Mouse (Mus musculus) granulocyte monocyte progenitor cell, adult 5-6 weeks (primary cell): Measurements from ENCODE around the gene Tm9sf3. TPM values are rescaled to one million over a fixed set of nuclear protein-coding genes. Genes with fewer than 3 reads are reported as not detected.

ENCODE experiments used
- ATAC-seq: replicated peaks from 2 replicates; pipeline ENCODE4 v1.8.0; 2016; ENCODE audit warnings: mild to moderate bottlenecking, moderate TSS enrichment, inconsistent platforms; ENCODE audit not compliant: poor library complexity, severe bottlenecking
- total RNA-seq, 2 experiments: library from RNA; stranded (forward) in 1 of 2; stranded (reverse) in 1 of 2; fragments of 200-712, 200-1000 nt in 1 of 2; fragments of >200 nt in 1 of 2; fragmentation: Nextera tagmentation in 1 of 2; gene quantifications; 2 replicates each; pipeline ENCODE4 v1.2.3; 2014 to 2017

The Tm9sf3 gene
- total RNA-seq, 2 experiments from 2014 or later: 133 to 296 TPM

DNA sequence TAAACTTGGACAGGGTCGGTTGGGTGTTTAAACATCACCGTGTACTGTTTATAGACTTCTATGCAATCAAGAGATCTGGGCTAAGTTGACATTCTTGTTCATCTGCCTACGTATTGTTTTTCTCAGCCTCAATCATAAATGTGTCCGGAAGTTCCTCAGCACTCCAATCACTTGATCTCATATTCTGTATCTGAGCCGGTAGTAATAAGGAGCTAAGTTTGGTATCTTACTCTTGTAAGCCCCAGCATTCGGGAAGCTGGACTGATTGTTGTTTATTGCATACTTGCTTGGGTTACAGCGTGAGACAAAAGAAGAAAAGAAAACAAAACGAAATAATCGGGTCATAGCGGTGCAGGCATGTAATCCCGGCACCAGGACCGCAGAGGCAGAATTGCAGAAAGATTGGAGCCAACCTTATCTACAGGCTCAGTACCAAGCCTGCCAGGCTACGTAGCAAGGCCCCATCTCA is 568 bp upstream of the Tm9sf3 start:
- ATAC-seq: no peak

DNA sequence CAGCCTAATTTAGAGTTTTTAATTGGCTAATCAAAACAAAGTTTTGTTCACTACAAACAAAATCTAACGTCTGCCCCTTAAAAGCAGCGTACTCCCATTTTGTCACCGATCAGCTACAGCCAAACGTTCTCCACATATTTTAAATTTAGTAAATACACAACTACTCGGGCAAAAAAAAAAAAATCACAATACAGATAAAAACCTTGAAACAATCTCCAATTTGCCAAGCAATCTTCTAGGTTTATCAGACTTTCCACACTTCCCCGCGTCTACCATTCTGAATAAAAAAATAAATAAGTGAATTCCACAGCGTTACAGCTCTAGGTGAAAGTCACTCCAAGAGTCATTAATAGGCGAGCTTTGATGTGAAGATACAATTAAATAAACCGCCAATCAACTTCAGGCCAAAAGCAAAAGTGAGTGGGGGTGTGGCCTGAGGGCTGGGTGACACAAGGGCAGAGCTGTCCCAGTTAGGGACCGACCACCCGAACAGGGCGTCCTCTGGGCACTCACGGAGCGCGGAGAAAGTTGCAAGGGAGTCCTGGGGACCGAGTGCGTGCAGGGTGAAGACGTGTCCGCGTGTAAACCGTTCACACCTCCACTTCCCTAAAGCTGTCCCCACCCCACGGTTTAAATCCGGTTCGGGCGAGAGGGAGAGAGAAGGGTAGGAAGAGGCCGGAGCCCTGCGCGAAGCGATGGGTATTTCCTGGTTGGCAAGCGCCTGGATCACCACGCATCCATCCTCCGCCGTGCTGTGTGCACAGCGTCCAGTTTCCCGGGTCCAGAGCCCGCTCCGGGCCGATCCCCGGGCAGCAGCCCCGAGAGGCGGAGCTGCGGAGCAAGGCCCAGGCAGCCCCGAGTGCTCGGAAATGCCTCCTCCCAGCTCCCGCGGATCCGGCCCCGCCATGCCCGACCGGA is 826 bp downstream of the Tm9sf3 start:
- ATAC-seq: peak; percentile 67

DNA sequence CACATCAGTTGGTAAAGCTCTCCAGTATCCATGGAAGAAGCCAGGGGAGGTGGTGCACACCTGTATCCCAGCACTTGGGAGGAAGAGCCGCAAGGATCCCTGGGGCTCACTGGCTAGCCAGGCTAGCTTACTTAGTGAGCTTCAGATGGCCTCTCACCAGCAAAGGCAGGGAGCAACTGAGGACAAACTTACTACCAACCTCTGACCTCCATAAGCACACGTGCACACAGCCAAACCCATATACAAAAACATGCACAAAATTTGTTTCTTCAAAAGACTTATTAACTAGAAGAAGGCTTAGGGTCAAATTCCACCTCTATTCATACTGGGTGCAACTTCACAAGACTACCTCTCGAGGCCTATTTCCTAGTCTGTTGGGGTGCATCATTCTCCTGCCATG is 3.1 kb downstream of the Tm9sf3 start:
- no peak for ATAC-seq

DNA sequence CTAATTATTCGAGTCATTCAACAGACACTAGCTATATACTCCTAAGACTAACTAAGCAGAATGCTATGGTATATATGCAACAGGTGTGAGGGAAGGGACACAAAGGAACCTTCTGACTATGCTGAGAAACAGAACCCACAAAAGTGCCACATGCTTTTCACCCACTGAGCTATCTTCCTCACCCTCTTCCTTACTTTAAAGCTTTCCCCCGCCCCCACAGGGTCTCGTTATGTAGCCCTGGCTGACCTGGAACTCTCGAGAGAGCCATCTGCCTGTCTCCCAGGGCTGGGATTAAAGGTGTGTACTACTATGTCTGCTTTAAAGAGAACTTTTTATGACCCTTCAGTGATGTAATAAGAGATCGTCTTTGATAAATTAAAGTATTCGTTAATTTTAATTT is 4.5 kb downstream of the Tm9sf3 start:
- ATAC-seq: no peak

DNA sequence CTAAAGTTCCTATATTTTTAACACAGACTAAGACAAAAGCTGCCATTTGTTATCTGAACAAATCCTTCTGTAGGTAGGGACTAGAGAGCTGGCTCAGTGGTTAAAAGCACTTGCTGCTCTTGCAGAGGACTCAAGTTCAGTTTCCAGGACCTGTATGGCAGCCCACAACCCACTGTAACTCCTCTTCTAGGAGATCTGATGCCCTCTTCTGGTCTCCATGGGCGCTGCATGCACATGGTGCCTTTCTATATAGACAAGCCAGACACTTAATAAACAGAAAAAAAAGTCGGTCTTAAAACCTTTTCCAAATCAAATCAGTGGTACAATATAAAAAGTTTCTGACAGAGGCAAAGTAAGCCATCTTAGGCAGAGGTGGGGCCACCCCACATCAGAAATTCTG is 5.1 kb downstream of the Tm9sf3 start:
- peak; percentile 47; the same call in 1 of the 2 replicates for ATAC-seq

DNA sequence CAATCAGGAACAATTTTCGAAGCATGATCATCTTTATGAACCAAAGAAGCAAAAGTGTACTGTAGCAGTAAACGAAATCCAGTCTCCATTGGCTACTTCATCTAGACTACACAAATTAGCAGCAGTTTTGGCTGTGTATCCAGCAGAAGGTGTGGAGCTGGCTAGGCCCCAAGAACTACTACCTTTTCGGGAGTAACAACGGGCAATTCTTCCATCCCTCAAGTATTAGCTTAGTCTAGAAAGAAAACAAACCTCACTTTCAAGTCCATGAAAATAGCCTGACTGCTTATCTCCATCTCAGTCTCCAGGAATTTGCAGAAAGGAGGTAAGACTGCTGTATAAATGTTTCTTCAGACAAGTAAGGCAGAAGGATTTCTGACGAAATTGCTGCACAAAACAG is 9.2 kb downstream of the Tm9sf3 start:
- ATAC-seq: no peak

DNA sequence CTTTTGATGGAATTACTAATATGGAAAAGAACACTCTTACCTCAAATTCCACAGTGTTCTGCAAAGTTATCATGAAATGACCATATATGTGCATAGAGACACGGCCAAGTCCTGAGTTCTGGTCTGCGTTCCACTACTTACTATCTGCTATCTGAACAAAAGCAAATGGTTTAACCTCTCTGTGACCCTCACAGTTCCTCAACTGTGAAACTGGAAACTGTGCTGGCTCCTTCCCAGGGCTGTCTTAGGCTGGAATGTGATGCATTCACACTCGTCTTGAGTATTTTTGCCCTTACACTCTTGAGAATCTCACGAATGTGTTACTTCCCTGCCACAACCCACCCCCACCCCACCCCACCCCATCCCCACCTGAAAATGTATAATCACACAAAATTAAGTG is 14.8 kb downstream of the Tm9sf3 start:
- no peak for ATAC-seq

DNA sequence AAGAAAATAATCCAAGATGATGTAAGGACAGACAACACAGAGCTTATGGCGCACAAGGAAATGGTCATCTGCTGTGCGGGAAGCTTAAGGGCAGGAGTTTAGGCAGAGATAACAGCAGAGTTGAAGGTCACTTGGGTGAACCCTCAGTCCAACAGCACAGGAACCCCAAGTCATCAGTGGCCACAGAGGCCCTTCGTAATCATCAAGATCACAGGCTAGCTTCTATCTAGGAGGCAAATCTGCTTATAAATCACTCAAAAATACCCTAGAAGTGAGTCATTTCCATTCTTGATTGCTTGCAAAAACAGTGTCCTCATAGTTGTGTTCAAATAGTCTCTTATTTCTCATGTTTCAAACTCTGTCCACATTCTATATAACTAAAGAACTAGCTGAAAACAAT is 15.5 kb downstream of the Tm9sf3 start:
- no peak for ATAC-seq

DNA sequence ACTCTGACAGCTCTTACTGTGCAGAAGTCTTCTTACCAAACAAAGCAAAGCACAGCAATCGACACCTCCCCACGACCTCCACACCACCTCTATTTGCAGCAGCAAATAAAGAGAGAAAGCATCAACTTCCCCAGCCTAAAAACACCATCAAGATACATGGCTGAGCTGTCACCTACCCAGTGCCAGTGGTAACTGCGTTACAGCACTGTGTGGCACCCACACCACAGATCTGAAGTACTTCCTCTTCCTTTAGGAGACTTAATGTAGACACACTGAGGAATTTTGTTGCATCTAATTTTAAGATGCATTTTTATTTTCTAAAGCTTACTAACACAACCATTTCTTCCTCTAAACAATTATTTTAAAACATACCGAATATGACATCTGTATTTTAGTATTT is 17.5 kb downstream of the Tm9sf3 start:
- ATAC-seq: peak; percentile 60

DNA sequence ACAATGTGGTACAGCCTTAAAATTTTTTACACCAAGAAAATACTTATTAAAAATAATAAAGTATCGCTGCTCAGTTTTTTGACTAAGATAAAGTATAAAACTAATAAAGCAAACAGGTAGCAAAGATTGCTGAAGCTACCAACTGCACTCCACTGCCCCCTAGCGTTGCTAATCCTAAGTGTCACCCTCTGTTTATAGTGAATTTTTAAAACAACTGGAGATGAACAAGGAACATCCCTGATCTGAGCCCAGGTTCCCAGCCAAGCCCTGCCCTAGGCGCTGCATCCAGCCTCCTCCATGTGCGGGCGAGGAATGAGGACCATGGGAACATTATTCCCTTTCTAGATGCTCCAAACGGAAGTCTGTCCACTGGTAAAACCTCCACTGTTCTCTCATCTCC is 19.2 kb downstream of the Tm9sf3 start:
- peak; percentile 46; the same call in 1 of the 2 replicates for ATAC-seq

DNA sequence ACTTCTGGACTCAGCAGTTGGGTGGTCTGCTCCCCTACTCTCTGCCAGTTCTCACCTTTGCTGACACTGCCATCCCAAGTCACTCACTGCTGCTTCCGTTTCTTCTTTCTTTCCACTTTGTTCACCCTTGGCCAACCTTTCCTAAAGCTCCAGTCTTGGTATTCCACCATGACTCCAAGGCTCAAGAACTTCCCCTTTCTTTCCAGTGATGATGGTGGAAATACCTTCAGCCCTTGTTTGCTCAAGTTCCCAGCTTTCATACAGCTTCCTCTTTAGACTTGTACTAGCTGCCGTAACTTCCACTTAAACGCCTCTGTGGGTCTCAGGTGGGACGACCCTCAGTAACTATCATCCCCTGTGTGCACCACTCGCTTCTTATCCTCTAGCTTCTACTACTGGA is 21.8 kb downstream of the Tm9sf3 start:
- ATAC-seq: peak; percentile 63

DNA sequence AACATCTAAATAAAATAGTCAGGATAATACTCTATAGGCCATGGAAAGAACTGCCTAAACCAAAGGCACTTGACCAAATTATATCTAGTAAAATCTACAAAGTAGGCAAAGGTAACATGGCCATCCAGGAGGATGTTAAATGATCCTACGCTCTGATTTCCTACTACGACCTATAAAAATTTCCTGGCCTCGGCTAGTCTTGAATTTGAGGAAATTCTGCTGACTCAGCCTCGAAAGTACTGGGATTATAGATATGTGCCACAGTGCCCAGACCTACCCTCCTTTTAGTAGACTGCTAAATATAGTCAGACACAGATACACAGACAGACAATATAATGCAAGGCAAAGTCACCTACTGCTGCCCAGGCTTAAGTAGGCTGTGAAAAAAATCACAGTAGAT is 30.1 kb downstream of the Tm9sf3 start:
- ATAC-seq: no peak

DNA sequence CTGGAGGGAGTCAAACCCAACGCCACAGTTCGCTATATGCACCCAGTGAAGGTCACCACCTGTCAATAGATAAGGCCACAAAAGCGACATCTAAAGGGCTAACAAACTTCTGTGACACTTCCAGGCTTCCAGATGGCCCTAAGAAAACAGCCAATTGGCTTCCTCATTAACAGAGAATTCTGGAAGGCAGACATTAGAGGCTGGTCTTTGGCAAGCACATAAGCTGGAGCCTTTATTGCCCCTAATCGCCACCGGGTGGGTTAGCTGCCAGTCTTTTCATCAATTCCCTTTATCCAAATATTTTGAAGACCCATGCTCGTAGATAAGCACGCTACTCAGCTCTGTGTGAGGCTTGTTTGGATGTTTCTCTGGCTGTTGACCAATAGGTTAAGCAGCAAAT is 55.5 kb downstream of the Tm9sf3 start:
- no peak for ATAC-seq

DNA sequence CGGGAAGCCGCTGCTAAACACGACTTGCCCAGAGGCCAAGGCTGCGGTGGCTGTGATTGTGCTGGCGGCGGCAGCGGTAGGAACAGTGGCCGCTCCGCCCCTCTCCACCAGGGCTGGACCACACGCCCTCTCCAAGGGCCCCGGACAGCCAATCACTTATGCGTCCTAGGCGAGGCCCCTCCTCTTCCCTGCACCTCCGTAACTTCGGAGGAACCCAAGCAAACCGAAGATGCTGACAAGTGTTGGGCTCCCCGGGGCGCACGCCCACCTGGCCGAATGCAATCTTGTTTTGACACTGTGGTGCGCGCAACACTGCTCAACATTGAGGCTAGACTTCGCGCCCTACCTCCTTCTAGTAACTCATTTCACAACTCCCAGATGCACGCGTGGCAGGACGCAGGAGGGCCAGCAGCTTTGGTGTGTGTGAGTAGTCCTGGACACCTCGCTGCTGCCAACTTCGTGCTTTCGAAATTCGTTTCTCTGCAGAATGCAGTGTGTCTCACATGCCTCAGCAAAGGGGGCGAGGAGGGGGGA is 56.9 kb downstream of the Tm9sf3 start, which contains the start of gene Tll2:
TSS of gene Tll2 (minus strand) at position 25 of the 534 bp plus-strand sequence.
- ATAC-seq: peak; percentile 80

DNA sequence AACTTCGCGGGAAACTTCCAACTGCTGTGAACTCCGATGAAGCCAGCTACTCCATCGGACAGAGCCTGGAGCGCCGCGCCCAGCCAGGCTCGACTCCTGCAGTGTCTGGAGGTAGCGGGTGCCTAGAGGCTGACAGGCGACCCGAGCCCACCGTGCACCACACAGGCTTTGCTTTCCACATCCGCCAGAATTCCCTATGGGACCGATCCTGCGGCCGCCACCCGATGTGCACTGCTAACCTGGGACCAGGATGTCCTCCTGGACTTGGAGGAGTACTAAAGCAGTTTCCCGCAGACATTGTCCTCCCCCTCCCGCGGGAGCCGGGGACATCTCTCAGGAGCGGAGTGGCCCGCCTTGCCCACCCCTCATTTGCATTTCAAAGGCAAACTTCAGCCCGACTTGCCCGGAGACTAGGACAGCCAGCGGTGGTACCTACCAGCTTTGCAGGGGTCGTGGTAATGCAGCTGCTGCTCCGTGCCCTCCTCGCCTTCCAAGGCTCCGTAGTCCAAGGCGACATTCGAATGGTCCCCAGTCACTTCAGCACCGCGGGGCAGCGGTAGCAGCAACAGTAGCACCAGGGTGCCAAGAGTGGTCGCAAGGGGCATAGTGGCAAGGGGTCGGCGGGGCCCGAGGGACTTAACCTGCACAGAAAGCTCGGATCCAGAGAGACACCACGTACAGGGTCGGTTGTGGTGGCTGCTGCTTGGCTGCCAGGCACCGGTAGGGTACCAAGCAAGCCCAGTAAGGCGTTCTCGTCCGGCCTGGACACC is 57.6 kb downstream of the Tm9sf3 start:
- ATAC-seq: no peak; the same call in 1 of the 2 replicates

DNA sequence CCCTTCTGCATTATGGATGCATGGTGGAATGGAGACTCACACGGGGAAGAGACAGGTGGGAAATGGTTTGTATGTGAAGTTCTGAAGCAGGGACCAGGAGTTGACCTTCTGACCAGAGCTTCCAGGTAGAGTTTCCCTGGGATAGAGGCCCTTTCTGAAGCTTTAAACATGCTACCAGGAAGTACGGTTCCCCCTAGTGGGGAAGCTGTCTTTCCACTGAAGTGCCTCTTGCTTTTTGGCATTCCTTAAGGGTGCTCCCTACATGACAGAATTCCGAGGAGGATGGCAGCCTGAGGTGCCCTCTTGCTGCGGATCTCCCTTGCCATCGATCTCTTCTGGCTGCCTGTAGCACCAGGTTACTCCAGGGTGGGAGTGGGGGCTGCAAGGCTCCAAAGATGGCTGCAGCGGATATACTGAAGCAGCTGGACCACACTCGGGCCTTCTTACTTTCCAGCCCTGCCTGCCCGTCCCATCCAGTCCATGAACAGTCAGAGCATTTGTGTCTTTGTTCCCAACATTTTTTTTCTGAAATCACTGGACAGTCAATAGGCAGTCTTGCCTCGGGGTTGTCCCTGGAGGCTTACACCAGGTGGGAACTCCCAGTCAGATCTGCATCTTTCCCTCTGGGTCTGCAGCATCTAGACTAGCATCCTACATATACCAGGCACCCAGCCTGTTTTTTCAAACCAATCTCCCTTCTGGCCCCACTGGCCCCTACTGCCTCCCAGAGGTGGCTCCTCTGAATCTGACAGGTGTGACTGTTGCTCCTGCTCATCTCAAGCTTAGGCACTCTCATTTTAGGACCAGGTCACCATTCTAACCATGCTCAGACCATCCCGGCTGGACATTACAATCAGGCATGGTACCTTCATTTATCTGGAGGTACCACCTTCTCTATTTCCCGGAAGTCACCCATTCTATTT is 59.4 kb downstream of the Tm9sf3 start:
- ATAC-seq: no peak

DNA sequence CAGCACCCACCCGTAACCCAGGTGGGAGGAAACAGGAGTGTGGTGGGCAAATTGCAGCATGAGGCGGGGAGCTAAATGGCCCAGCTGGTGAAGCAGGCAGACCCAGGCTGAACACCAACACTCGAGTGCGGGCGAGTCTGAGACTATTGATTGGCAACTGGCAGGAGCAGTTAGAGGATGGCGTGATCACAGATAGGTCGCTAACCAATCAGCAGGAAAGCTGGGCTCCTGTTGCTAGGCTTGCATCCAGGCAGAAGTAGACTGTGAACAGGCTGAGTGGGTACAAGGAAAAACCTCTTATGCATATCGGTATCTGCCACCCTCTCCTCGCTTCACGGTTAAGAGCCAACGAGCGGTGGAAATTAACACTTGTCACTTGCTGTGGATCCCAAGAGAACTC is 66.2 kb downstream of the Tm9sf3 start:
- ATAC-seq: no peak

DNA sequence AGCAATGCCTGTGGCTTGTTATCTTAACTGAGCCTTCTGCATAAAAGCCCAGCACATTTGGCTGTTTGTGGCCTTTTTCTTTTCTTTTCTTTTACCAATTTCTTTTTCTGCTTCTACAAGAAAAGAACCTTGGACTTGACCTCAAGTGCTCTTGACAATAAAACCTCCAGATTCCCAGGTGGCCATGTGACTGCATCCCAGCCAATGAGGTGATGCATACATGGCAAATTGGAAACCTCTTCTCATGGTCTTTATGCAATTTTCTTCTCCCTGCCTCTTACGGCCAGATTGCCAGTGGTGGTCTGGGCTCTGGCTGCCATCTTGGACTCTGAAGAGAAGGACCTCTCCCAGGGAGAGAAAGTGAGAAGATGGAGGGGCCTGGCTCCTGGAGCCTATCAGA is 70.4 kb downstream of the Tm9sf3 start:
- no peak for ATAC-seq

DNA sequence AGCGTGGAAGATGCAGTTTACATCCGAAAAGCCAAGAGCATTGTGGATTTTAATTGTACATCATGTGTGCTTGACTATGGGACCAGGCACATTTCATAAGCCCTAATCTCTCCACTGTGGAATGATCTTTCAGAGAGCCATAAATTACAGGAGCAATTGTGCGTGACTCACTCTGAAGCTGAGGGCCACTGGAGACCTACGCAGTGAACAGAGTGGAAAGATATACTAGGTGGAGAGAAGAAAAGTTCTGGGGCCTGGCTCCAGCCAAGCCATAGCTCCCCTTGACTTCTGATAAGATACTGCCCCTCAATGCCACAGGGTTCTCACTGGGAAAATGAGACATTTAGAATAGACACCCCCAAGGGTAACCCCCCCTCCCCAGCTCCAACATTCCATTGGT is 70.8 kb downstream of the Tm9sf3 start:
- ATAC-seq: no peak

DNA sequence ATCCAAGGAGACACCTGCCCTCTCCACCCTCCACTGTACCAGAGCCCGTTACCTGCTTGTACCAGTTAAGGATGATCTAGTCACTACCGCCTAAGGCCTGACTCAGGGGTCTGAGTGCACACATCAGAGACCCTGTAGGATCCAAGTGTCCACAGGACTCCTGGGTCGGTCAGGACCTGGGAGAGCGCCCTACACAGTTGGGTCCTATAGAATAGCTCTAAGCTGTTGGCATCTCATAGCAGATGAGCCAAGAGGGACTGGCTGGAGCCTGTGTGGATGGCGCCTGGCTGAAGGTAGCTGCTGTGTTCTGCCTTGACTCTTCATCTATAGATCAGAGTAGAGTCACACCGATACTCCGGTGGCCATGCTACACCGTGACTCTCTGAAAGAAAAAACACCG is 72.1 kb downstream of the Tm9sf3 start:
- ATAC-seq: no peak
